Mouse (Mus musculus): ENCODE measurements around the gene Slmap. TPM values are rescaled to one million over a fixed set of nuclear protein-coding genes. Genes with fewer than 3 reads are reported as not detected.

Slmap gene
- polyA plus RNA-seq, 1 experiment from 2014 or later = 12.7 TPM

GRCm38 (mm10) chr14:26552853-26553252 lies 18.1 kb upstream of the Slmap start:
- no peak overlapping the region for H3K9ac ChIP-seq
- H3K9me3 ChIP-seq (replicated peaks) = no peaks in the 10 kb centered on the region
- H3K27ac ChIP-seq = no peak overlapping the region
- ATAC-seq = no peak
- 82% methylated on average over 3 of the region's 3 CpGs for WGBS
- no peaks in the 10 kb centered on the region for H3K27me3 ChIP-seq
- H3K4me3 ChIP-seq = no peak overlapping the region
- H3K4me2 ChIP-seq = no peak overlapping the region
- H3K4me1 ChIP-seq = no peaks in the 10 kb centered on the region
- H3K36me3 ChIP-seq (ENCODE audit: poor library complexity, severe bottlenecking) = no peaks in the 10 kb centered on the region

GRCm38 (mm10) chr14:26552441-26552840 lies 17.7 kb upstream of the Slmap start:
- H3K4me2 ChIP-seq = no peak overlapping the region
- ATAC-seq = no peak
- H3K4me1 ChIP-seq = no peaks in the 10 kb centered on the region
- no peaks in the 10 kb centered on the region for H3K27me3 ChIP-seq
- H3K9ac ChIP-seq = no peak overlapping the region
- no peak overlapping the region for H3K27ac ChIP-seq
- no peak overlapping the region for H3K4me3 ChIP-seq
- no peaks in the 10 kb centered on the region for H3K9me3 ChIP-seq (replicated peaks)
- WGBS = 84% methylated on average over 2 of the region's 2 CpGs
- no peaks in the 10 kb centered on the region for H3K36me3 ChIP-seq (ENCODE audit: poor library complexity, severe bottlenecking)

GRCm38 (mm10) chr14:26550712-26551111 lies 16.0 kb upstream of the Slmap start:
- H3K27ac ChIP-seq = no peak overlapping the region
- H3K9me3 ChIP-seq (replicated peaks) = no peaks in the 10 kb centered on the region
- H3K9ac ChIP-seq = no peak overlapping the region
- 96% methylated on average over 8 of the region's 8 CpGs for WGBS
- H3K36me3 ChIP-seq (ENCODE audit: poor library complexity, severe bottlenecking) = no peaks in the 10 kb centered on the region
- no peak overlapping the region for H3K4me3 ChIP-seq
- H3K4me1 ChIP-seq = no peaks in the 10 kb centered on the region
- H3K27me3 ChIP-seq = no peaks in the 10 kb centered on the region
- ATAC-seq = no peak
- no peak overlapping the region for H3K4me2 ChIP-seq

GRCm38 (mm10) chr14:26547516-26548488 lies 13.1 kb upstream of the Slmap start:
- Histone ChIP-seq H3K9me3 (replicated peaks) (no peaks in the 10 kb centered on the region), H3K36me3 (ENCODE audit: poor library complexity, severe bottlenecking) (no peaks in the 10 kb centered on the region), H3K4me2 (no peak overlapping the region), H3K27ac (no peak overlapping the region), H3K4me1 (no peaks in the 10 kb centered on the region), H3K4me3 (no peak overlapping the region), H3K9ac (no peak overlapping the region), H3K27me3 (no peaks in the 10 kb centered on the region)
- 81% methylated on average over 10 of the region's 10 CpGs for WGBS
- no peak for ATAC-seq

GRCm38 (mm10) chr14:26542136-26542535 lies 7.4 kb upstream of the Slmap start:
- H3K27ac ChIP-seq = no peak overlapping the region
- ATAC-seq = no peak
- WGBS = 91% methylated on average over 1 of the region's 1 CpGs

GRCm38 (mm10) chr14:26540577-26540976 lies 5.8 kb upstream of the Slmap start:
- H3K27me3 ChIP-seq = no peaks in the 10 kb centered on the region
- H3K9ac ChIP-seq = no peak overlapping the region
- H3K4me1 ChIP-seq = no peaks in the 10 kb centered on the region
- no peak overlapping the region for H3K4me3 ChIP-seq
- no peaks in the 10 kb centered on the region for H3K36me3 ChIP-seq (ENCODE audit: poor library complexity, severe bottlenecking)
- 88% methylated on average over 1 of the region's 1 CpGs for WGBS
- ATAC-seq = no peak
- no peaks in the 10 kb centered on the region for H3K9me3 ChIP-seq (replicated peaks)
- H3K4me2 ChIP-seq = no peak overlapping the region
- H3K27ac ChIP-seq = no peak overlapping the region

More at GRCm38 (mm10) chr14:26542136-26542535, 7.4 kb upstream of the Slmap start:
- H3K4me1 ChIP-seq = no peaks in the 10 kb centered on the region
- no peaks in the 10 kb centered on the region for H3K36me3 ChIP-seq (ENCODE audit: poor library complexity, severe bottlenecking)
- no peak overlapping the region for H3K9ac ChIP-seq
- no peaks in the 10 kb centered on the region for H3K9me3 ChIP-seq (replicated peaks)
- no peak overlapping the region for H3K4me2 ChIP-seq
- H3K27me3 ChIP-seq = no peaks in the 10 kb centered on the region
- H3K4me3 ChIP-seq = no peak overlapping the region

GRCm38 (mm10) chr14:26539241-26539640 lies 4.5 kb upstream of the Slmap start:
- Histone ChIP-seq H3K36me3 (ENCODE audit: poor library complexity, severe bottlenecking) (no peaks in the 10 kb centered on the region), H3K4me3 (no peak overlapping the region), H3K4me2 (no peak overlapping the region), H3K9ac (no peak overlapping the region), H3K9me3 (replicated peaks) (no peaks in the 10 kb centered on the region), H3K27ac (no peak overlapping the region), H3K27me3 (no peaks in the 10 kb centered on the region), H3K4me1 (no peaks in the 10 kb centered on the region)
- 88% methylated on average over 4 of the region's 4 CpGs for WGBS
- ATAC-seq = no peak

GRCm38 (mm10) chr14:26533821-26534756 lies 642 bp downstream of the Slmap start:
- Histone ChIP-seq H3K4me2 (peak overlapping the region; percentile 88), H3K9ac (peak overlapping the region; percentile 98), H3K27me3 (no peaks in the 10 kb centered on the region), H3K36me3 (ENCODE audit: poor library complexity, severe bottlenecking) (0 out of 2 replicates have a peak, but pooled peaks cover 6% of the 10 kb centered on the region), H3K9me3 (replicated peaks) (no peaks in the 10 kb centered on the region), H3K4me1 (peaks cover 41% of the 10 kb centered on the region), H3K27ac (peak overlapping the region; percentile 80), H3K4me3 (peak overlapping the region; percentile 97)
- peak; percentile 85 for ATAC-seq
- WGBS = under 1% methylated on average over 78 of the region's 92 CpGs

GRCm38 (mm10) chr14:26533267-26533666 lies 1.5 kb downstream of the Slmap start:
- Histone ChIP-seq H3K4me3 (peak overlapping the region; percentile 97), H3K36me3 (ENCODE audit: poor library complexity, severe bottlenecking) (0 out of 2 replicates have a peak, but pooled peaks cover 9% of the 10 kb centered on the region), H3K4me1 (peaks cover 43% of the 10 kb centered on the region), H3K9ac (peak overlapping the region; percentile 98), H3K4me2 (peak overlapping the region; percentile 88), H3K27ac (no peak overlapping the region), H3K27me3 (no peaks in the 10 kb centered on the region), H3K9me3 (replicated peaks) (no peaks in the 10 kb centered on the region)
- no peak for ATAC-seq
- WGBS = 28% methylated on average over 19 of the region's 19 CpGs

- Histone ChIP-seq H3K27ac (no peak overlapping the region), H3K9ac (peak overlapping the region; percentile 98), H3K4me3 (peak overlapping the region; percentile 97), H3K9me3 (replicated peaks) (no peaks in the 10 kb centered on the region), H3K27me3 (no peaks in the 10 kb centered on the region), H3K4me1 (peaks cover 43% of the 10 kb centered on the region), H3K36me3 (ENCODE audit: poor library complexity, severe bottlenecking) (peaks cover 10% of the 10 kb centered on the region; the same call in 1 of the 2 replicates), H3K4me2 (peak overlapping the region; percentile 88)
- no peak for ATAC-seq
- 61% methylated on average over 9 of the region's 9 CpGs for WGBS
Measured at GRCm38 (mm10) chr14:26532752-26533151, 2.0 kb downstream of the Slmap start.

GRCm38 (mm10) chr14:26531410-26532313 lies 3.1 kb downstream of the Slmap start:
- peaks cover 12% of the 10 kb centered on the region; the same call in 1 of the 2 replicates for H3K36me3 ChIP-seq (ENCODE audit: poor library complexity, severe bottlenecking)
- no peak for ATAC-seq

More at GRCm38 (mm10) chr14:26531410-26532313, 3.1 kb downstream of the Slmap start:
- H3K9ac ChIP-seq = no peak overlapping the region
- no peak overlapping the region for H3K4me3 ChIP-seq
- no peaks in the 10 kb centered on the region for H3K9me3 ChIP-seq (replicated peaks)
- WGBS = 82% methylated on average over 10 of the region's 10 CpGs
- no peak overlapping the region for H3K27ac ChIP-seq
- no peaks in the 10 kb centered on the region for H3K27me3 ChIP-seq
- H3K4me2 ChIP-seq = peak overlapping the region; percentile 24
- H3K4me1 ChIP-seq = peaks cover 43% of the 10 kb centered on the region
